Mouse (Mus musculus) forebrain, embryonic 13.5 days (tissue): Measurements from ENCODE around the gene Cd22. TPM values are rescaled to one million over a fixed set of nuclear protein-coding genes. Genes with fewer than 3 reads are reported as not detected.
"Not testable (repeated sequence)": the region's sequence is repeated elsewhere in the genome, so short reads cannot be mapped to it uniquely, and the experiment has no call there.

Source experiments
- ATAC-seq: fragments of 200-750 bp; cut with Nextera tagmentation; 2 replicates; pipeline ENCODE4 v1.8.0; 2017
- H3K27ac ChIP-seq: fragments of 300-500 bp; sonication (generic); 2 replicates; pipeline ENCODE4 v1.5.1; 2015; ENCODE audit warnings: inconsistent platforms, mild to moderate bottlenecking, moderate library complexity
- H3K27me3 ChIP-seq: fragments of 300-500 bp; sonication (generic); 2 replicates; pipeline ENCODE4 v1.6.1; 2015; ENCODE audit warnings: mild to moderate bottlenecking, inconsistent platforms
- H3K36me3 ChIP-seq: fragments of 300-500 bp; sonication (generic); 2 replicates; pipeline ENCODE4 v1.6.1; 2015; ENCODE audit warnings: mild to moderate bottlenecking, inconsistent platforms; ENCODE audit not compliant: poor library complexity, severe bottlenecking
- H3K4me1 ChIP-seq: fragments of 300-500 bp; sonication (generic); 2 replicates; pipeline ENCODE4 v1.6.1; 2015; ENCODE audit warnings: inconsistent platforms
- H3K4me2 ChIP-seq: fragments of 300-500 bp; sonication (generic); 2 replicates; pipeline ENCODE4 v1.6.1; 2015; ENCODE audit warnings: inconsistent platforms, mild to moderate bottlenecking, moderate library complexity
- H3K4me3 ChIP-seq: fragments of 300-500 bp; sonication (generic); 2 replicates; pipeline ENCODE4 v1.5.1; 2015; ENCODE audit warnings: mild to moderate bottlenecking, inconsistent platforms
- H3K9ac ChIP-seq: fragments of 300-500 bp; sonication (generic); 2 replicates; pipeline ENCODE4 v1.6.1; 2015; ENCODE audit warnings: mild to moderate bottlenecking, inconsistent platforms
- H3K9me3 ChIP-seq: fragments of 300-500 bp; sonication (generic); replicated peaks from 2 replicates; pipeline ENCODE4 v1.6.1; 2016; ENCODE audit warnings: inconsistent platforms
- WGBS: fragments of 180-500 bp; shearing (Covaris S2); methylation state at CpG from one replicate; pipeline ENCODE4 v1.1.7; 2015; 5-methylcytosine and 5-hydroxymethylcytosine counted together
- polyA plus RNA-seq: library from polyadenylated mRNA; unstranded; fragments of >200 nt; fragmentation: Nextera tagmentation; extraction: Ambion mirVana; gene quantifications from 2 replicates; pipeline ENCODE4 v1.2.1, GENCODE M21; 2015

Gene Cd22
- polyA plus RNA-seq, 1 experiment from 2014 or later, result not detected

GRCm38 (mm10) chr7:30837277-30837676, 42.9 kb downstream of the Cd22 start:
- H3K27me3 ChIP-seq, result no peaks in the 10 kb centered on the region
- H3K4me3 ChIP-seq, result no peak overlapping the region
- H3K27ac ChIP-seq, result no peak overlapping the region
- no peaks in the 10 kb centered on the region for H3K4me1 ChIP-seq
- H3K36me3 ChIP-seq, result no peaks in the 10 kb centered on the region
- H3K9ac ChIP-seq, result no peak overlapping the region
- no peaks in the 10 kb centered on the region for H3K9me3 ChIP-seq
- no peak overlapping the region for H3K4me2 ChIP-seq
- ATAC-seq, result no peak

- not testable (repeated sequence) for H3K9ac ChIP-seq, H3K4me1 ChIP-seq, H3K4me3 ChIP-seq, H3K27ac ChIP-seq, ATAC-seq, H3K36me3 ChIP-seq, H3K9me3 ChIP-seq, H3K27me3 ChIP-seq, H3K4me2 ChIP-seq
- WGBS, result 53% methylated on average over 7 of the region's 11 CpGs
Measured at GRCm38 (mm10) chr7:30832684-30833083, 47.5 kb downstream of the Cd22 start.

- 84% methylated on average over 13 of the region's 17 CpGs for WGBS
- Histone ChIP-seq H3K36me3 (no peaks in the 10 kb centered on the region), H3K4me3 (no peak overlapping the region), H3K9me3 (no peaks in the 10 kb centered on the region), H3K9ac (no peak overlapping the region), H3K27ac (no peak overlapping the region), H3K27me3 (no peaks in the 10 kb centered on the region), H3K4me1 (no peaks in the 10 kb centered on the region), H3K4me2 (no peak overlapping the region)
- no peak for ATAC-seq
Measured at GRCm38 (mm10) chr7:30832261-30832660, 47.9 kb downstream of the Cd22 start.

- Histone ChIP-seq H3K9ac (no peak overlapping the region), H3K4me2 (no peak overlapping the region), H3K27ac (no peak overlapping the region), H3K4me3 (no peak overlapping the region), H3K4me1 (no peaks in the 10 kb centered on the region), H3K36me3 (no peaks in the 10 kb centered on the region), H3K9me3 (no peaks in the 10 kb centered on the region), H3K27me3 (no peaks in the 10 kb centered on the region)
- no peak for ATAC-seq
- 71% methylated on average over 3 of the region's 3 CpGs for WGBS
Measured at GRCm38 (mm10) chr7:30829428-30829827, 50.7 kb downstream of the Cd22 start.

- H3K27me3 ChIP-seq, H3K9me3 ChIP-seq, H3K27ac ChIP-seq, H3K9ac ChIP-seq, ATAC-seq, H3K36me3 ChIP-seq, H3K4me2 ChIP-seq, H3K4me3 ChIP-seq, H3K4me1 ChIP-seq: not testable (repeated sequence)
Measured at GRCm38 (mm10) chr7:30828871-30829270, 51.3 kb downstream of the Cd22 start.

- Histone ChIP-seq H3K4me2 (no peak overlapping the region), H3K9me3 (no peaks in the 10 kb centered on the region), H3K27me3 (no peaks in the 10 kb centered on the region), H3K4me3 (no peak overlapping the region), H3K27ac (no peak overlapping the region), H3K4me1 (no peaks in the 10 kb centered on the region), H3K36me3 (no peaks in the 10 kb centered on the region), H3K9ac (no peak overlapping the region)
- 94% methylated on average over 10 of the region's 10 CpGs for WGBS
- no peak for ATAC-seq
Measured at GRCm38 (mm10) chr7:30826660-30827059, 53.5 kb downstream of the Cd22 start.

- 96% methylated on average over 3 of the region's 3 CpGs for WGBS
- H3K36me3 ChIP-seq, result no peaks in the 10 kb centered on the region
Measured at GRCm38 (mm10) chr7:30824306-30824705, 55.8 kb downstream of the Cd22 start.

GRCm38 (mm10) chr7:30823675-30824074, 56.5 kb downstream of the Cd22 start, which contains the start of gene Ffar2:
Gene Ffar2 (minus strand): TSS chr7:30823775.
- no peaks in the 10 kb centered on the region for H3K9me3 ChIP-seq
- H3K27me3 ChIP-seq, result no peaks in the 10 kb centered on the region
- H3K4me3 ChIP-seq, result no peak within 1 kb of the TSS
- no peak for ATAC-seq
- no peaks in the 10 kb centered on the region for H3K4me1 ChIP-seq
- no peak within 1 kb of the TSS for H3K27ac ChIP-seq
- H3K9ac ChIP-seq, result no peak within 1 kb of the TSS
- no peak within 1 kb of the TSS for H3K4me2 ChIP-seq
- no peaks in the 10 kb centered on the region for H3K36me3 ChIP-seq
- 93% methylated on average over 18 of the region's 18 CpGs for WGBS

More at GRCm38 (mm10) chr7:30824306-30824705, 55.8 kb downstream of the Cd22 start:
- no peaks in the 10 kb centered on the region for H3K27me3 ChIP-seq
- H3K4me3 ChIP-seq, result no peak overlapping the region
- no peaks in the 10 kb centered on the region for H3K9me3 ChIP-seq
- no peak overlapping the region for H3K9ac ChIP-seq
- no peaks in the 10 kb centered on the region for H3K4me1 ChIP-seq
- ATAC-seq, result no peak
- H3K27ac ChIP-seq, result no peak overlapping the region
- no peak overlapping the region for H3K4me2 ChIP-seq

- H3K27me3 ChIP-seq, result no peaks in the 10 kb centered on the region
- 71% methylated on average over 5 of the region's 5 CpGs for WGBS
- no peaks in the 10 kb centered on the region for H3K4me1 ChIP-seq
- no peak for ATAC-seq
- H3K36me3 ChIP-seq, result no peaks in the 10 kb centered on the region
- H3K9ac ChIP-seq, result no peak overlapping the region
- H3K4me3 ChIP-seq, result no peak overlapping the region
- no peaks in the 10 kb centered on the region for H3K9me3 ChIP-seq
- no peak overlapping the region for H3K4me2 ChIP-seq
- no peak overlapping the region for H3K27ac ChIP-seq
Measured at GRCm38 (mm10) chr7:30821532-30821931, 58.6 kb downstream of the Cd22 start.

GRCm38 (mm10) chr7:30820854-30821445, 59.2 kb downstream of the Cd22 start:
- Histone ChIP-seq H3K4me2 (no peak overlapping the region), H3K27ac (no peak overlapping the region), H3K4me3 (no peak overlapping the region), H3K27me3 (no peaks in the 10 kb centered on the region), H3K4me1 (no peaks in the 10 kb centered on the region), H3K36me3 (no peaks in the 10 kb centered on the region), H3K9ac (no peak overlapping the region), H3K9me3 (no peaks in the 10 kb centered on the region)
- WGBS, result 79% methylated on average over 7 of the region's 7 CpGs
- ATAC-seq, result no peak

- H3K4me3 ChIP-seq, result no peak overlapping the region
- 73% methylated on average over 6 of the region's 6 CpGs for WGBS
- H3K9ac ChIP-seq, result no peak overlapping the region
- H3K9me3 ChIP-seq, result no peaks in the 10 kb centered on the region
- no peaks in the 10 kb centered on the region for H3K36me3 ChIP-seq
- H3K4me2 ChIP-seq, result no peak overlapping the region
- no peaks in the 10 kb centered on the region for H3K27me3 ChIP-seq
- no peak overlapping the region for H3K27ac ChIP-seq
- no peaks in the 10 kb centered on the region for H3K4me1 ChIP-seq
- ATAC-seq, result no peak
Measured at GRCm38 (mm10) chr7:30820131-30820530, 60.0 kb downstream of the Cd22 start.
